In the genomic region with DNA sequence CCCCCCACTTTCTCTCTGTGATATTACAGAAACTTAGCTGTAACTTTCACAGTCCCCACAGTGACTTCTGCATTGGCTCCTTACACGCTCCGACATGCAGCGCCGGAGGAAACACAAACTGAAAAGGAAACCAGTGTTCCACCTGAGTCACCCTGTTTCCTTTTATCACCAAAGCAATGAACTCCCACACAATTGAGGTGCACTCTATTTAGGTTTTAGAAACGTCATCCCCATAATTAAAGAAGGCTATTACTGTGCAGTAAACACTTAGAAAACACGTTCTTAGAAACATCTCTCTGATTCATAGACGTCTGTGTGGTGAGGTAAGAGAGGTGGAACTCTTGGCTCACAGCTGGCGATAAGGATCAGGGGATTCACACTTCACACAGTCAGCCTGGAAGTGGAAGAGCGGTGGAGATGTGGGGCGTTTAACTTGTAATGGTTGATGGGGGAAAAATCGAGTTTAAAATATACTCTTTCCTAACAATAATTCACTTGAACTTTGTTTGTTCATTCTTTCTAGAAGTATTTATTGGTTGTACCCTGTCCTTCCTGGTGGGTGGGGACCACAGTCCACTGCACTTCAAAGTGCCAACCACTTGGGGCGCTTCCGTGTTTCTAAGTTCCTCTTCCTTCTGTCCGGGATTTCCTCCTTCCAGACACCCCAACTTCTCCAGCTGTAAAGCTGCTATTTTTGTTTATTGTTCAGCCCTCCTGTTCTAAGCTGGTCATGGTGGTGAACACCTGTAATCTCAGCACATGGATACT, we compare ENCODE assay signal across 9 mouse cellular contexts. TPM values are rescaled to one million over a fixed set of nuclear protein-coding genes. Genes with fewer than 3 reads are reported as not detected.
DNase-seq lines count a peak whose midpoint lies in the region; ATAC-seq and TF ChIP-seq lines count a peak whose summit lies in the region.
"Had no signal": no experiment of that assay in that cellular context is flagged by ENCODE, and none has a peak within 500 bp of the region (broad histone marks: within the 10 kb centered on the region; RNA-seq: fewer than 3 reads in every experiment).

No protein-coding gene starts in this region.

- H3K36me3 ChIP-seq in forebrain, postnatal 0 days (ENCODE audit: insufficient read depth), result no peaks in the 10 kb centered on the region
- H3K36me3 ChIP-seq in forebrain, embryonic 15.5 days, result no peaks in the 10 kb centered on the region
- H3K36me3 ChIP-seq in kidney, embryonic 14.5 days (ENCODE audit: control insufficient read depth, insufficient read depth, low read length), result no peaks in the 10 kb centered on the region

- H3K4me1 ChIP-seq in forebrain, postnatal 0 days (ENCODE audit: insufficient read depth), result no peaks in the 10 kb centered on the region
- no peaks in the 10 kb centered on the region for H3K4me1 ChIP-seq in forebrain, embryonic 15.5 days
- H3K4me1 ChIP-seq in kidney, embryonic 14.5 days (ENCODE audit: control insufficient read depth, insufficient read depth, low read length), result 0 out of 2 replicates have a peak, but pooled peaks cover 6% of the 10 kb centered on the region

- no peaks in the 10 kb centered on the region for H3K9me3 ChIP-seq in forebrain, postnatal 0 days (ENCODE audit: low read length)
- H3K9me3 ChIP-seq in forebrain, embryonic 15.5 days, result no peaks in the 10 kb centered on the region
- H3K9me3 ChIP-seq in kidney, embryonic 14.5 days (ENCODE audit: control insufficient read depth, low read length), result no peaks in the 10 kb centered on the region

- no peak overlapping the region for H3K4me2 ChIP-seq in forebrain, postnatal 0 days (ENCODE audit: low read depth)
- no peak overlapping the region for H3K4me2 ChIP-seq in forebrain, embryonic 15.5 days (replicated peaks)
- peak overlapping the region; percentile 0 for H3K4me2 ChIP-seq in kidney, embryonic 14.5 days (replicated peaks; ENCODE audit: low read depth, low read length)

- no peak for DNase-seq in forebrain, postnatal 0 days
- DNase-seq in urinary bladder, postnatal 25 days (ENCODE audit: low spot score), result peak; percentile 38
- no peak for DNase-seq in urinary bladder, postnatal 4 days (ENCODE audit: low spot score in 2 of 2)
- no peak for DNase-seq in Muller cell, postnatal 12 days (ENCODE audit: inconsistent ontology term)
- DNase-seq in left cerebral cortex, adult 11 months (ENCODE audit: low spot score), result no peak

- no peak overlapping the region for H3K27ac ChIP-seq in forebrain, postnatal 0 days (ENCODE audit: low read depth, low read length)
- no peak overlapping the region for H3K27ac ChIP-seq in forebrain, embryonic 15.5 days (replicated peaks)
- no peak overlapping the region for H3K27ac ChIP-seq in kidney, embryonic 14.5 days (ENCODE audit: low read depth, low read length)

- TF ChIP-seq CTCF in forebrain, postnatal 0 days (IDR thresholded peaks at IDR 0.05; ENCODE audit: low read depth), result peak; percentile 34; the same call in 1 of the 2 replicates

- WGBS in forebrain, postnatal 0 days, result 55% methylated on average over 14 of the region's 14 CpGs
- WGBS in forebrain, embryonic 15.5 days, result 52% methylated on average over 14 of the region's 14 CpGs
- WGBS in kidney, embryonic 14.5 days, result 18% methylated on average over 14 of the region's 14 CpGs

- H3K4me3 ChIP-seq in forebrain, postnatal 0 days (ENCODE audit: low read depth, low read length), result no peak overlapping the region
- H3K4me3 ChIP-seq in forebrain, embryonic 15.5 days, result no peak overlapping the region
- no peak overlapping the region for H3K4me3 ChIP-seq in kidney, embryonic 14.5 days (ENCODE audit: low read length)

- H3K27me3 ChIP-seq in forebrain, postnatal 0 days (ENCODE audit: insufficient read depth, low read length), result peaks cover 3% of the 10 kb centered on the region
- H3K27me3 ChIP-seq in forebrain, embryonic 15.5 days, result peaks cover 9% of the 10 kb centered on the region; the same call in 1 of the 2 replicates
- peaks cover 7% of the 10 kb centered on the region; the same call in 1 of the 2 replicates for H3K27me3 ChIP-seq in kidney, embryonic 14.5 days (ENCODE audit: control insufficient read depth, insufficient read depth, low read length)

- ATAC-seq in forebrain, postnatal 0 days, result no peak
- ATAC-seq in forebrain, embryonic 15.5 days (replicated peaks), result no peak
- ATAC-seq in kidney, embryonic 14.5 days (ENCODE audit: low FRiP score, low TSS enrichment), result peak; percentile 63
- ATAC-seq in neutrophil, adult 5-6 weeks (ENCODE audit: extremely low read depth, insufficient number of reproducible peaks, low FRiP score, poor library complexity, severe bottlenecking), result peak; percentile 82

- H3K9ac ChIP-seq in forebrain, postnatal 0 days, result no peak overlapping the region
- no peak overlapping the region for H3K9ac ChIP-seq in forebrain, embryonic 15.5 days (replicated peaks)
- H3K9ac ChIP-seq in kidney, embryonic 14.5 days (ENCODE audit: low read depth, low read length), result no peak overlapping the region

RNA-seq across cellular contexts. Expression of a gene that starts 24.0 kb away (rescaled TPM):
- 0.62 and 1.5 TPM in 2 replicates for total RNA-seq in forebrain, postnatal 0 days (2014; rRNA removed)
- 1.1 and 1.4 TPM in 2 replicates for polyA plus RNA-seq in forebrain, postnatal 0 days (2015; fragmentation: Nextera tagmentation; extraction: Ambion mirVana)
- polyA plus RNA-seq in forebrain, embryonic 15.5 days (2015; fragmentation: Nextera tagmentation; extraction: Ambion mirVana), result 1.1 and 1.5 TPM in 2 replicates
- 2.1 and 2.3 TPM in 2 replicates for polyA plus RNA-seq in kidney, embryonic 14.5 days (2014; fragmentation: Nextera tagmentation; extraction: Ambion mirVana)
- total RNA-seq in neutrophil, adult 5-6 weeks (2017), result 120 and 181 TPM in 2 replicates

RNA-seq across cellular contexts. Expression of a gene that starts 29.2 kb away (rescaled TPM):
- not detected in 2 replicates for total RNA-seq in forebrain, postnatal 0 days (2014; rRNA removed)
- not detected in 2 replicates for polyA plus RNA-seq in forebrain, postnatal 0 days (2015; fragmentation: Nextera tagmentation; extraction: Ambion mirVana)
- not detected in 2 replicates for polyA plus RNA-seq in forebrain, embryonic 15.5 days (2015; fragmentation: Nextera tagmentation; extraction: Ambion mirVana)
- not detected in 2 replicates for polyA plus RNA-seq in kidney, embryonic 14.5 days (2014; fragmentation: Nextera tagmentation; extraction: Ambion mirVana)
- 10.4 and 13.8 TPM in 2 replicates for total RNA-seq in neutrophil, adult 5-6 weeks (2017)
- polyA plus RNA-seq: limb, embryonic 11.5 days had no signal

Comparison
In these comparisons a context has a peak if more than half of its experiments do, and no peak if none do; other contexts are left out.
1. ATAC-seq: peak in kidney, embryonic 14.5 days (single experiment) and neutrophil, adult 5-6 weeks (single experiment); none in forebrain, postnatal 0 days (single experiment) and forebrain, embryonic 15.5 days (single experiment).